Comparison of ENCODE assay signal across 15 mouse cellular contexts in the genomic region with DNA sequence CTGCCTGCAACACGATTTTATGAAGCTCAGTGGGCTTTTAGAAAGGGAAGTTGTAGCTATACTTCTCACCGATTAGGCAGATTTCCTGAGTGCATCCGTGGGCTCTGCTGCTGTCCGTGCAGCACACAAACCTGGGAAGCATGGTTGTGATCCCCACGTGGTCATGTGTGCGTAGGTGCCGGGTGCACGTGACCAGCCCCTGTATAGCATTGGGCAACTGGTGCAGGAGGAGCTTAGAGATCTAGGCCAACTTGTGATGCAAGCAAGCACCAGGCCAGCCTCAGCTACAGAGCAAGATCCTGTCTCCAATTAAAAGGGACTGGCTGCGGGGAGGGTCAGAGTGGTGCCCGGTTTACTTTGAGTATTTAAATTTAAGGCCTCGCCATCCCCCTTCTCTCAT. TPM values are rescaled to one million over a fixed set of nuclear protein-coding genes. Genes with fewer than 3 reads are reported as not detected.
DNase-seq lines count a peak whose midpoint lies in the region; ATAC-seq lines count a peak whose summit lies in the region.
"Had no signal": no experiment of that assay in that cellular context is flagged by ENCODE, and none has a peak within 500 bp of the region (broad histone marks: within the 10 kb centered on the region; RNA-seq: fewer than 3 reads in every experiment).

No protein-coding gene starts in this region.

- 77% methylated on average over 11 of the region's 11 CpGs for WGBS in hindbrain, embryonic 10.5 days

- H3K27ac ChIP-seq in hindbrain, embryonic 10.5 days = no peak overlapping the region
- H3K27ac ChIP-seq: embryonic facial prominence, embryonic 10.5 days had no signal

- no peaks in the 10 kb centered on the region for H3K9me3 ChIP-seq in hindbrain, embryonic 10.5 days
- H3K9me3 ChIP-seq: embryonic facial prominence, embryonic 10.5 days had no signal

- H3K27me3 ChIP-seq in hindbrain, embryonic 10.5 days (ENCODE audit: insufficient read depth, poor library complexity, severe bottlenecking) = peaks cover 22% of the 10 kb centered on the region

- peaks cover 20% of the 10 kb centered on the region for H3K4me1 ChIP-seq in hindbrain, embryonic 10.5 days (replicated peaks)

- no peaks in the 10 kb centered on the region for H3K36me3 ChIP-seq in hindbrain, embryonic 10.5 days
- H3K36me3 ChIP-seq: embryonic facial prominence, embryonic 10.5 days had no signal

- no peak overlapping the region for H3K4me3 ChIP-seq in hindbrain, embryonic 10.5 days
- H3K4me3 ChIP-seq: embryonic facial prominence, embryonic 10.5 days had no signal

- ATAC-seq in hematopoietic stem cell, adult 5-6 weeks (replicated peaks in 1 of 2; ENCODE audit: insufficient read depth in 1 of 2, low FRiP score in 2 of 2, low TSS enrichment in 1 of 2, low read depth in 1 of 2, poor library complexity in 2 of 2, severe bottlenecking in 2 of 2) = peak; percentile 79 to 87
- peak; percentile 78 for ATAC-seq in megakaryocyte progenitor cell, adult 5-6 weeks (replicated peaks; ENCODE audit: poor library complexity)
- ATAC-seq: forebrain, postnatal 0 days; inflammation-experienced regulatory T-cells, adult 6 months had no signal

- peak; percentile 46 for DNase-seq in retina, postnatal 1 day
- no peak for DNase-seq in retina, embryonic 14.5 days (ENCODE audit: low spot score)
- DNase-seq in R1 (ENCODE audit: low read depth, low spot score) = peak; percentile 84
- DNase-seq in layer of hippocampus, adult 9-10 months (ENCODE audit: low spot score) = no peak
- DNase-seq in hindbrain, embryonic 10.5 days (ENCODE audit: low spot score) = no peak
- DNase-seq: adrenal gland, postnatal 14 days; cerebellum, postnatal 10 days; forebrain, postnatal 0 days; heart, postnatal 14 days; lung, adult 2 months; thymus, postnatal 25 days had no signal

RNA-seq across cellular contexts. Expression of gene Map7, which starts 18.5 kb away (rescaled TPM):
- total RNA-seq in hematopoietic stem cell, adult 5-6 weeks (2017) = 156 and 190 TPM in 2 replicates
- total RNA-seq in megakaryocyte progenitor cell, adult 5-6 weeks (2015) = 11.6 and 12.5 TPM in 2 replicates
- total RNA-seq in megakaryocyte progenitor cell, adult 5-6 weeks (2017) = 20.1 and 41.9 TPM in 2 replicates
- polyA plus RNA-seq in hindbrain, embryonic 10.5 days (2016; fragmentation: Nextera tagmentation; extraction: Ambion mirVana) = 8.9 and 10.0 TPM in 2 replicates

Comparison
In these comparisons a context has a peak if more than half of its experiments do, and no peak if none do; other contexts are left out.
1. DNase-seq: peak in retina, postnatal 1 day (single experiment) and R1 (single experiment); none in retina, embryonic 14.5 days (single experiment), layer of hippocampus, adult 9-10 months (single experiment) and hindbrain, embryonic 10.5 days (single experiment).